Mouse (Mus musculus): ENCODE measurements around the gene Oxct1. TPM values are rescaled to one million over a fixed set of nuclear protein-coding genes. Genes with fewer than 3 reads are reported as not detected.
A peak's percentile ranks its signal among the peaks of the same experiment; 100 is the strongest.

Oxct1 gene
- 158 and 206 TPM in 2 replicates for polyA plus RNA-seq (2011; ENCODE audit: insufficient read length, low read depth, missing spikeins)

DNA sequence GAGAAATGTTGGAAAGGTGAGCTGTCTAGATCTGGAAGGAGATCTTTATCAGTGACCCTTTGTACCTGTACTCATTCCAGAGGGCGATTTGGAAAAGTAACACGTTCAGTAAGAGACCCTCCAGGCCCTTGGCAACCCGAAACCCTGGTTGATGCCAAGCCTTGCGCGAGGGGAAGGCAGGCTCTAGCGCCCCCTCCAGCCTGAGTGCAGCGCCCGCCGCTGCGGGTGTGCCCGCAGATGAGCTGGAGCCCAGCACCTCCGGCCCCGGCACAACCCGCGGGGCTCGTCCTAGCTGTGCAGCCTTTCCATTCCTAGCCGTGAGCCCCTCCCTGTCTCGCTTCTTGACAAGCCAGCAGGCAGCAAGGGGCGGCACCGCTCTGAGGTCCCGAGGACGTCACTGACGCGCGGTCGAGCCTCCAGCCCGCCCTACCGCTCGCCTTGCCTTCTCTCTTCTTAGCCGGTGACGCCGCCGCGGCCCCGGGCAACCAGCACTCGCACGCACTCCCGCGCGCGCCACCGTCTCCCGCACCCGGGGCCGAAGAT lies at the start of gene Oxct1:
Oxct1 (plus strand) TSS at position 153 of the 543 bp plus-strand sequence.
- peak; percentile 50; the same call in 1 of the 2 replicates for TF ChIP-seq CTCF (IDR thresholded peaks at IDR 0.05; ENCODE audit: borderline replicate concordance, insufficient read depth, low read length)
- peak; percentile 49 for TF ChIP-seq POLR2A (IDR thresholded peaks at IDR 0.05; ENCODE audit: low read depth, low read length)
- Histone ChIP-seq H3K4me1 (ENCODE audit: control insufficient read depth, insufficient read depth, low read length) (peaks cover 4% of the 10 kb centered on the region; the same call in 1 of the 2 replicates), H3K27ac (ENCODE audit: insufficient read depth, low read length) (peak within 1 kb of the TSS; percentile 78), H3K4me3 (ENCODE audit: insufficient read depth, low read length) (peak within 1 kb of the TSS; percentile 71)

DNA sequence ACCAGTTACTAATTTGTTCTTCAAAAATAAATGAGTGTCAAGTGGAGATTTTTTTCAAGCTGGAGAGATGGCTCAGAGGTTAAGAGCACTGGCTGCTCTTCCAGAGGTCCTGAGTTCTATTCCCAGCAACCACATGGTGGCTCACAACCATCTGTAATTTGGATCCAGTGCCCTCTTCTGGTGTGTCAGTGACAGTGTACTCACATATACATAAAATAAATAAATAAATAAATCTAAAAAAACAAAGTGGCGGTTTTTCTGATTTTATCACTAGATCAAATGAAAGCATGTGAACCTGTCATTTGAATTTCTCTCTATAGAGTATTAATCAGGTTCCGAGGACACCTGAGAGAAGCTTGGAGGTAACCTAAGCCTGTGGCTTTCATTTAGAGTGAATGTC lies 47.9 kb upstream of the Oxct1 start:
- no peak overlapping the region for H3K4me3 ChIP-seq (ENCODE audit: insufficient read depth, low read length)
- H3K27ac ChIP-seq (ENCODE audit: insufficient read depth, low read length): no peak overlapping the region
- no peaks in the 10 kb centered on the region for H3K4me1 ChIP-seq (ENCODE audit: control insufficient read depth, insufficient read depth, low read length)
- TF ChIP-seq CTCF (IDR thresholded peaks at IDR 0.05; ENCODE audit: borderline replicate concordance, insufficient read depth, low read length) (no peak), POLR2A (IDR thresholded peaks at IDR 0.05; ENCODE audit: low read depth, low read length) (no peak)

DNA sequence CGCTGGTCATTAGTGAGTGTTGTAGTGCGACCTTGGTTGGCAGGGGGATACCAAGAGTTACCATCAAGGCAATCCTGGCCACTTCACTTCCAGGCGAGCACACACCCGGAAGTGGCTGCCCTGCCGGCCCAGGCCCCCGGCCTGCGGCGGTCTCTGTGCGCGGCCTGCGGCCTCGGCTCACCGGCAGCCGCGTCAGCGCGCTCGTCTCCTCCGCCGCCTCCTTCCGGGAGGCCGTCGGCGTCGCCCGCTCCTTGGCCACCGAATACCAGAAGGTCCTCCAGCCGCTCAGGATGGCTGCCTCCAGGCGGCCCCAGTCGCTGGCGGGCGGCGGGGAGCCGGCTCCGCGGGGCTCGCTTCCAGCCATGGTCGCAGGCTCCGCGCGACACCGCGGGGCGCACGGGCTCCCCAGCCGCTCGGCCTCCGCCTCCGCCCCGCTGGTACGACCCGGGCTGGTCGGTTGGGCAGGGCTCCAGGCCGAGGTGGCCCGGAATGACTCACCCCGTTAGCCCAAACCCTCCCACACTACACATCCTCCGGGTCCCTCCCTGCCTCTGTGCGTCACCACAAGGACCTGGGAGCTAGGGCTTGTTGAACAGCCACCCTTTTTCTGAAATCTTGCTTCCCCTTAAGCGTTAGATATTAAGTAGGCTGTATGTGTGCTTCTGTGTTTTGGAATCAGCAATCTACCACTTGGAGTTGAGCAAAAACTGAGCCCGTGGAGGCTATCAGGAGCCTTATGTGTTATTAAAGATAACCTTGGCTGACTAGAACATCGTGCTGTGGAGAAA lies 46.9 kb upstream of the Oxct1 start, which contains the start of gene Fbxo4:
Fbxo4 (minus strand) TSS at position 513 of the 788 bp plus-strand sequence.
- TF ChIP-seq POLR2A (IDR thresholded peaks at IDR 0.05; ENCODE audit: low read depth, low read length) (peak; percentile 63), CTCF (IDR thresholded peaks at IDR 0.05; ENCODE audit: borderline replicate concordance, insufficient read depth, low read length) (no peak)
- H3K4me3 ChIP-seq (ENCODE audit: insufficient read depth, low read length): peak within 1 kb of the TSS; percentile 53

DNA sequence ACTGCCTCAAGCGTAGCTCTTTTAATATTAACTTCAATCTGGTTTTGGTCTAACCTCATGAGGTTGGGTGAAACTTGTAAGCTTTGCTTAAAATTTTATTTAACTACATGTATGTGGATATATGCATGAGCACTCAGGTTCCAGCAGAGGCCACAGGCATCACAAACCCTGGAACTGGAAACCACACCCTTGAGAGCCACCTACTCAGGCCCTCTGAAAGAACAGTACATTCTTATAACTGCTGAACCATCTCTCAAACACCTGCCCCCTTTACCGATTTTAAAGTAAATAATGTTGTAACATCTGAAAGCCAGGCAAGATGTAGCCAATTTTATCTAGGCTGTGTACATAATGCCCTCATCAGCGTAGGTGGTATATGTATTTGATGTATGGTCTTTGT lies 46.3 kb upstream of the Oxct1 start:
- H3K4me3 ChIP-seq (ENCODE audit: insufficient read depth, low read length): no peak overlapping the region
- no peaks in the 10 kb centered on the region for H3K4me1 ChIP-seq (ENCODE audit: control insufficient read depth, insufficient read depth, low read length)

More for the DNA sequence above, 46.9 kb upstream of the Oxct1 start, which contains the start of gene Fbxo4:
- H3K4me1 ChIP-seq (ENCODE audit: control insufficient read depth, insufficient read depth, low read length): no peaks in the 10 kb centered on the region
- peak within 1 kb of the TSS; percentile 96 for H3K27ac ChIP-seq (ENCODE audit: insufficient read depth, low read length)

DNA sequence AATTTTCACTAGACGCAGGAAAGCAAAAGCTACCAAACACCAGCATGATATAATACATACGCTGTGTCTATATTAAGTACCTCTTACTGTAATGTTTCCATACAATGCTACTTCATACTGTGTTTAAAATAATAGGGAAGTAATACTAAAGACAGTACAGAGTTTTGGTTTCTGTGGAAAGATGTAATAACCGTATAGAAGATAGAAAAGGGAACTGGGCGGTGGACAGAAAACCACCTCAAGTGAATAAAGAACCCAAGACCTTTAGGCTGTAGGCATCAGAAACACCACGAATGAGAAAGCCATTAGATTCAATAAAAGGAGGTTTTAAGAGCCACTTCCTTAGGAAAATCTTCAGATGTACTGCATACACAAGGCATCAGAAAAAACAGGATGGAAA lies 43.5 kb upstream of the Oxct1 start:
- Histone ChIP-seq H3K4me1 (ENCODE audit: control insufficient read depth, insufficient read depth, low read length) (no peaks in the 10 kb centered on the region), H3K4me3 (ENCODE audit: insufficient read depth, low read length) (no peak overlapping the region), H3K27ac (ENCODE audit: insufficient read depth, low read length) (no peak overlapping the region)
- TF ChIP-seq POLR2A (IDR thresholded peaks at IDR 0.05; ENCODE audit: low read depth, low read length) (no peak), CTCF (IDR thresholded peaks at IDR 0.05; ENCODE audit: borderline replicate concordance, insufficient read depth, low read length) (no peak)

More for the DNA sequence above, 46.3 kb upstream of the Oxct1 start:
- peak overlapping the region; percentile 96 for H3K27ac ChIP-seq (ENCODE audit: insufficient read depth, low read length)
- TF ChIP-seq POLR2A (IDR thresholded peaks at IDR 0.05; ENCODE audit: low read depth, low read length) (no peak), CTCF (IDR thresholded peaks at IDR 0.05; ENCODE audit: borderline replicate concordance, insufficient read depth, low read length) (no peak)

DNA sequence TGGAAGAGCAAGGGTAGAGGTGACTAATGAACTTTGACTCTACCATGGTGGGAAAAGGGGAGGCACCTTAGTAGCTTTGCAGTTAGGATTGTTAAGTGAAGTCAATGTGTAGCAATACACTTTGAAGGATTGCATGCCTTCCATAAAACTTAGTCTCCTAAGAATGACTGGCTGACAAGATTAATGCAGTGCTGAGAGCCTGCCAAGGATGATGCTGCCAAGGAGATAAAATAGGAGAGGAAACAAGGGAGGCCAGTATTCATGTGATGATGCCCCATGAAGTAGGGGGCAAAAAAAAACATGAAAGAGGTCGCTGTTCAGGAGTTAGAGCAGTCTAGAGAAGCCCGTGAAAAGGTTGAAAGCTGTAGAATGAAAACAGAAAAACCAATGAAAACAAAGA lies 41.3 kb upstream of the Oxct1 start:
- no peak for TF ChIP-seq POLR2A (IDR thresholded peaks at IDR 0.05; ENCODE audit: low read depth, low read length)
- TF ChIP-seq CTCF (IDR thresholded peaks at IDR 0.05; ENCODE audit: borderline replicate concordance, insufficient read depth, low read length): no peak
- Histone ChIP-seq H3K4me3 (ENCODE audit: insufficient read depth, low read length) (no peak overlapping the region), H3K4me1 (ENCODE audit: control insufficient read depth, insufficient read depth, low read length) (no peaks in the 10 kb centered on the region)

DNA sequence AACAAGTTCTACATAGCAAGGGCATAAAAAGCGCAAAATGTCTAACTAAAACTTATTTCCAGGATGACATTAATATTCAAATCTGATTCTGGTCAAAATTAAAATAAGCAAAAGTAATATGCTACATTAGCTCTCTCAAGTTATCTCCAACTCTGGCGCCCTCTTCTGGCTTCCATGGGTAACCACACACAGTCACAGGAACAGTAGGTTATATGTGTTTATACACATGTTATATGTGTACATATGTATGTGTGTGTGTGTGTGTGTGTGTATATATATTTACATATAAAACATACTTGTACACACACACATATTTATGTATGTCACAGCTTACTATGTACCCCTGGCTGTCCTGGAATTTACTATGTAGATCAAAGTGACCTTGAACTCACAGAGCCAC lies 38.2 kb upstream of the Oxct1 start:
- Histone ChIP-seq H3K4me1 (ENCODE audit: control insufficient read depth, insufficient read depth, low read length) (no peaks in the 10 kb centered on the region), H3K4me3 (ENCODE audit: insufficient read depth, low read length) (no peak overlapping the region), H3K27ac (ENCODE audit: insufficient read depth, low read length) (no peak overlapping the region)
- TF ChIP-seq CTCF (IDR thresholded peaks at IDR 0.05; ENCODE audit: borderline replicate concordance, insufficient read depth, low read length) (no peak), POLR2A (IDR thresholded peaks at IDR 0.05; ENCODE audit: low read depth, low read length) (no peak)

More for the DNA sequence above, 41.3 kb upstream of the Oxct1 start:
- no peak overlapping the region for H3K27ac ChIP-seq (ENCODE audit: insufficient read depth, low read length)

DNA sequence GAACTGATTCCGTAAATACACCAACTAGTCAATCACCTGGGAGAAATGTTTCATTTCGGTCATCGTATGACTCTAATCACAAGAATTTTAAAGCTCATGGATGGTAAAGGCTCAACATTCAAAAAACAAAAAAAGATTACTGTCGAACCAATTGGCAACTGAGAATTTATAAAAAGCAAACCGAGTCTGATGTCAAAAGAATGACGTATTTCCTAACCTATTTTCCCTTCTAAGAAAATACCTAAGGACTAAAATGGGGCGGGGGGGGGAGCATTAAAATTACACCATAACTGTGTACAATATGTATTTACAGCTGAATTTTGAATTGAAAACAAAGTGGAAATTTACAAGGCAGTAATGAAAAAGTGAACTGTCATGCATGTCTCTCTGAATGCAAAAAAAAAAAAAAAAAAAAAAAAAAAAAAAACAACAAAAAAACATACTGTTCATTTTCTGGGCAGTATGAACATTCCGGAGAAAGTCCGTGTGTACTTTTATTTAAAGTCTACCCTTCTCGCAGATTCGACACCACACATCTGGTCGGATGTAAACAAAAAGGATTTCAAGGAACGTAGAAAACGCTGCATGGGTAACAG lies 31.2 kb upstream of the Oxct1 start:
- no peak for TF ChIP-seq POLR2A (IDR thresholded peaks at IDR 0.05; ENCODE audit: low read depth, low read length)
- H3K4me1 ChIP-seq (ENCODE audit: control insufficient read depth, insufficient read depth, low read length): peaks cover 3% of the 10 kb centered on the region; the same call in 1 of the 2 replicates
- peak overlapping the region; percentile 56 for H3K4me3 ChIP-seq (ENCODE audit: insufficient read depth, low read length)
- H3K27ac ChIP-seq (ENCODE audit: insufficient read depth, low read length): peak overlapping the region; percentile 90

DNA sequence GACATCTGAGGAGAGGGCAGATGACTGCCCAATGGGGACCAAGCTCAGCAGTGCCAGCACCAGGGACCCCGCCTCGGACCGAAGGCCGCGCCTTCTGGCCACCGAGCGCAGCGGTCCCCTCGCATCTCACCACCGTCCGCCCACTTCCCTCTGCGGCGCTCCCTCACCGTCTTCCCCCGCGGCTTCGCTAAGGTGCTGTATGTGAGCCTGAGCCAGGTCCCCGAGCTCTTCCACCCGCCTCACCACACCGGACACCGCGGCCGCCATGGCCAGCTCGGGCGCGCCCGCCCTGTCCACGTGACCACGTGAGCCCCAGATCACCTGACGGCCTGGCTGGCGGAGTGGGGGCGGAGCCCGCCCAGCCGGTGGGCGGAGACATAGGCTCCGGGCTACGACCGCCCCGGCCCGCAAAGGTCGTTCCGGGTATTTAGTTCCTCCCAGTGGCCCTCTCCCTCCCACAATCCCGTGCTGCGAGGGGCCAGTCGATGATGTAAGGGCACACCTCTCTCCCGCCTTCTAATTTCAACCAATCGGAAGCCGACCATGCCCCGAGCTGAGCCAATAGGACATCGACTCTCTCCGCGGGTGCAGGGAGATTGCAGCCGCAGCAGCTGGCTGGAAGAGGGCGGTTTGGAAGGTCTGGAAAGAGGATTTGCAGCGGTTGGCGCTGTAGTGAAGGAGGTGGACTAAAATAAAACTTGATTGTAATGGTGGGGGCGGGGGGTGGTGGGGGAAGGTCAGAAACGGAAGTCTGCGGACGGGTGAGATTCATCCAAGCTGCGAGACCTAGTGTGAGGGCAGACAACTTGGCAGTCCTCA lies 30.5 kb upstream of the Oxct1 start, which contains the start of gene AW549877:
AW549877 (minus strand) TSS at position 297 of the 819 bp plus-strand sequence.
- peak; percentile 96 for TF ChIP-seq POLR2A (IDR thresholded peaks at IDR 0.05; ENCODE audit: low read depth, low read length)
- TF ChIP-seq CTCF (IDR thresholded peaks at IDR 0.05; ENCODE audit: borderline replicate concordance, insufficient read depth, low read length): no peak
- Histone ChIP-seq H3K4me1 (ENCODE audit: control insufficient read depth, insufficient read depth, low read length) (peaks cover 3% of the 10 kb centered on the region; the same call in 1 of the 2 replicates), H3K4me3 (ENCODE audit: insufficient read depth, low read length) (peak within 1 kb of the TSS; percentile 68), H3K27ac (ENCODE audit: insufficient read depth, low read length) (peak within 1 kb of the TSS; percentile 96)

Measured in embryonic fibroblast, embryonic 13.5 days (primary cell).